Mouse (Mus musculus) A20 (cell line): ENCODE measurements at regions not wholly inside any gene's neighbourhood (a gene's known extent, or its start where the extent isn't known, plus 50 kb on each side); places are given as distances from the start of the nearest gene placed in this dataset.
"Not testable (repeated sequence)": the region's sequence is repeated elsewhere in the genome, so short reads cannot be mapped to it uniquely, and the experiment has no call there.

ENCODE experiments used
- DNase-seq: peaks from one replicate; pipeline ENCODE4 v3.0.0-alpha.2; 2011; ENCODE audit warnings: low read depth, low spot score

- DNase-seq = no peak
Observed at GRCm38 (mm10) chr2:21976831-21977230, 250.5 kb upstream of the Myo3a start.

- DNase-seq = no peak
Observed at GRCm38 (mm10) chr2:21980177-21980576, 247.1 kb upstream of the Myo3a start.

- no peak for DNase-seq
Observed at GRCm38 (mm10) chr2:22024438-22024837, 202.9 kb upstream of the Myo3a start.

GRCm38 (mm10) chr2:22026794-22027193 is 200.5 kb upstream of the Myo3a start:
- DNase-seq = no peak

GRCm38 (mm10) chr2:22028569-22028968 is 198.7 kb upstream of the Myo3a start:
- no peak for DNase-seq

GRCm38 (mm10) chr2:22029022-22029803 is 198.1 kb upstream of the Myo3a start:
- DNase-seq = no peak

GRCm38 (mm10) chr2:22029804-22030194 is 197.5 kb upstream of the Myo3a start:
- no peak for DNase-seq

- no peak for DNase-seq
Observed at GRCm38 (mm10) chr2:22036841-22037240, 190.5 kb upstream of the Myo3a start.

GRCm38 (mm10) chr2:22038780-22039179 is 188.5 kb upstream of the Myo3a start:
- DNase-seq = no peak

GRCm38 (mm10) chr2:22043937-22044336 is 183.4 kb upstream of the Myo3a start:
- not testable (repeated sequence) for DNase-seq

- DNase-seq = no peak
Observed at GRCm38 (mm10) chr2:22044949-22045348, 182.4 kb upstream of the Myo3a start.

GRCm38 (mm10) chr2:22047465-22047864 is 179.8 kb upstream of the Myo3a start:
- DNase-seq = no peak

- no peak for DNase-seq
Observed at GRCm38 (mm10) chr2:22066535-22066934, 160.8 kb upstream of the Myo3a start.

- no peak for DNase-seq
Observed at GRCm38 (mm10) chr2:22096848-22097247, 130.5 kb upstream of the Myo3a start.

GRCm38 (mm10) chr2:22105150-22105549 is 122.2 kb upstream of the Myo3a start:
- no peak for DNase-seq

GRCm38 (mm10) chr2:22149721-22150120 is 77.6 kb upstream of the Myo3a start:
- no peak for DNase-seq

- no peak for DNase-seq
Observed at GRCm38 (mm10) chr2:22156576-22156975, 70.7 kb upstream of the Myo3a start.

GRCm38 (mm10) chr2:22165443-22165842 is 61.9 kb upstream of the Myo3a start:
- DNase-seq = no peak

GRCm38 (mm10) chr2:22165919-22166318 is 61.4 kb upstream of the Myo3a start:
- no peak for DNase-seq
